9 mouse cellular contexts compared by ENCODE assay signal in genomic region chr11:115266400-115266778, GRCm38 (mm10). TPM values are rescaled to one million over a fixed set of nuclear protein-coding genes. Genes with fewer than 3 reads are reported as not detected.
DNase-seq lines count a peak whose midpoint lies in the region; ATAC-seq and TF ChIP-seq lines count a peak whose summit lies in the region.
"Had no signal": no experiment of that assay in that cellular context is flagged by ENCODE, and none has a peak within 500 bp of the region (broad histone marks: within the 10 kb centered on the region; RNA-seq: fewer than 3 reads in every experiment).

No protein-coding gene starts in this region.

- H3K36me3 ChIP-seq in heart, adult 2 months (ENCODE audit: control insufficient read depth, insufficient read depth, low read length) = no peaks in the 10 kb centered on the region
- no peaks in the 10 kb centered on the region for H3K36me3 ChIP-seq in ES-Bruce4 (ENCODE audit: control insufficient read depth, insufficient read depth, low read length, poor library complexity, severe bottlenecking)
- H3K36me3 ChIP-seq in forebrain, embryonic 10.5 days (replicated peaks) = peaks cover 21% of the 10 kb centered on the region
- H3K36me3 ChIP-seq in liver, embryonic 12.5 days = peaks cover 19% of the 10 kb centered on the region

- H3K27ac ChIP-seq in heart, adult 2 months = no peak overlapping the region
- H3K27ac ChIP-seq in ES-Bruce4 (ENCODE audit: insufficient read depth, low read length) = no peak overlapping the region
- H3K27ac ChIP-seq in forebrain, embryonic 10.5 days = no peak overlapping the region; the same call in 1 of the 2 replicates
- H3K27ac ChIP-seq in liver, embryonic 12.5 days = no peak overlapping the region

- peak overlapping the region; percentile 20; the same call in 1 of the 2 replicates for H3K4me3 ChIP-seq in heart, adult 2 months
- H3K4me3 ChIP-seq in ES-Bruce4 (ENCODE audit: low read depth, low read length) = peak overlapping the region; percentile 54
- peak overlapping the region; percentile 51 for H3K4me3 ChIP-seq in forebrain, embryonic 10.5 days
- peak overlapping the region; percentile 43 for H3K4me3 ChIP-seq in liver, embryonic 12.5 days

- no peak for TF ChIP-seq EP300 in heart, adult 2 months (IDR thresholded peaks at IDR 0.05; ENCODE audit: insufficient read depth, low read depth, low read length)
- no peak for TF ChIP-seq EP300 in ES-Bruce4 (IDR thresholded peaks at IDR 0.05; ENCODE audit: insufficient read depth, low read depth, low read length)

- 4% methylated on average over 22 of the region's 22 CpGs for WGBS in heart, adult 2 months
- WGBS in forebrain, embryonic 10.5 days = 2% methylated on average over 22 of the region's 22 CpGs
- WGBS in liver, embryonic 12.5 days (ENCODE audit: insufficient replicate concordance) = 6% methylated on average over 22 of the region's 22 CpGs

- no peak for ATAC-seq in liver, embryonic 12.5 days
- ATAC-seq in monocyte, adult 5-6 weeks (replicated peaks; ENCODE audit: insufficient number of reproducible peaks, low FRiP score, low TSS enrichment, poor library complexity, severe bottlenecking) = no peak

- H3K9ac ChIP-seq in heart, adult 2 months (ENCODE audit: low read depth, low read length) = no peak overlapping the region
- peak overlapping the region; percentile 67 for H3K9ac ChIP-seq in ES-Bruce4 (ENCODE audit: low read depth, poor library complexity, severe bottlenecking)
- no peak overlapping the region for H3K9ac ChIP-seq in liver, embryonic 12.5 days

- H3K4me1 ChIP-seq in heart, adult 2 months (ENCODE audit: control insufficient read depth, insufficient read depth, low read length) = no peaks in the 10 kb centered on the region; the same call in 1 of the 2 replicates
- no peaks in the 10 kb centered on the region for H3K4me1 ChIP-seq in ES-Bruce4 (ENCODE audit: control insufficient read depth, insufficient read depth, low read length)
- peaks cover 51% of the 10 kb centered on the region for H3K4me1 ChIP-seq in forebrain, embryonic 10.5 days
- H3K4me1 ChIP-seq in liver, embryonic 12.5 days = peaks cover 15% of the 10 kb centered on the region; the same call in 1 of the 2 replicates

- intact Hi-C loops in heart, adult 2 months (cut with DNase I) = no loop called here

- peak overlapping the region; percentile 62 for H3K4me2 ChIP-seq in liver, embryonic 12.5 days

- H3K9me3 ChIP-seq in ES-Bruce4 (replicated peaks; ENCODE audit: control insufficient read depth, insufficient read depth, low read length, poor library complexity, severe bottlenecking) = no peaks in the 10 kb centered on the region
- no peaks in the 10 kb centered on the region for H3K9me3 ChIP-seq in forebrain, embryonic 10.5 days
- H3K9me3 ChIP-seq in liver, embryonic 12.5 days (replicated peaks) = no peaks in the 10 kb centered on the region

- TF ChIP-seq POLR2A in heart, adult 2 months (IDR thresholded peaks at IDR 0.05; ENCODE audit: insufficient read depth, low read depth, low read length) = no peak
- no peak for TF ChIP-seq POLR2A in ES-Bruce4 (IDR thresholded peaks at IDR 0.05; ENCODE audit: insufficient read depth, low read length)

- DNase-seq in heart, adult 2 months = no peak
- no peak for DNase-seq in heart, adult 11 months
- peak; percentile 25 for DNase-seq in forebrain, embryonic 10.5 days (ENCODE audit: extremely low spot score, low spot score)
- DNase-seq in spleen, postnatal 14 days (ENCODE audit: low spot score in 2 of 2) = no peak
- no peak for DNase-seq in yolk sac, embryonic 10.5 days (ENCODE audit: low spot score)

- H3K79me2 ChIP-seq in heart, adult 2 months (replicated peaks; ENCODE audit: control insufficient read depth, insufficient read depth, low read length) = no peaks in the 10 kb centered on the region

- peaks cover 9% of the 10 kb centered on the region for H3K27me3 ChIP-seq in heart, adult 2 months (ENCODE audit: control insufficient read depth, insufficient read depth, low read length)
- H3K27me3 ChIP-seq in ES-Bruce4 (ENCODE audit: control insufficient read depth, insufficient read depth, low read length, poor library complexity, severe bottlenecking) = peaks cover 7% of the 10 kb centered on the region
- peaks cover 90% of the 10 kb centered on the region for H3K27me3 ChIP-seq in forebrain, embryonic 10.5 days (ENCODE audit: poor library complexity, severe bottlenecking)
- H3K27me3 ChIP-seq in liver, embryonic 12.5 days (replicated peaks) = peaks cover 83% of the 10 kb centered on the region

- TF ChIP-seq CTCF in heart, adult 2 months (IDR thresholded peaks at IDR 0.05) = no peak
- no peak for TF ChIP-seq CTCF in ES-Bruce4 (IDR thresholded peaks at IDR 0.05; ENCODE audit: low read depth, low read length)

RNA-seq across cellular contexts. Expression of gene Grin2c, which starts 0.7 kb away (rescaled TPM):
- total RNA-seq in heart, adult 2 months (2021) = under 1 TPM; 0.25 to 0.26 TPM
- polyA plus RNA-seq in heart, adult 2 months (2012; rRNA removed) = 1.6 and 2.0 TPM in 2 replicates
- polyA plus RNA-seq in ES-Bruce4 (2011; ENCODE audit: insufficient read depth, insufficient read length, low read depth, missing spikeins) = 0.13 TPM in 1 of 2 replicates, not detected in the other
- not detected in 2 replicates for polyA plus RNA-seq in forebrain, embryonic 10.5 days (2016; fragmentation: Nextera tagmentation; extraction: Ambion mirVana)
- 0.51 and 0.62 TPM in 2 replicates for polyA plus RNA-seq in liver, embryonic 12.5 days (2016; fragmentation: Nextera tagmentation; extraction: Ambion mirVana)
- total RNA-seq in monocyte, adult 5-6 weeks (2017) = not detected in 3 replicates
- polyA plus RNA-seq: C2C12 had no signal

RNA-seq across cellular contexts. Expression of gene Fdxr, which starts 10.5 kb away (rescaled TPM):
- total RNA-seq in heart, adult 2 months (2021) = 1 to 10 TPM; 7.1 to 8.8 TPM
- polyA plus RNA-seq in heart, adult 2 months (2012; rRNA removed) = 8.4 and 8.7 TPM in 2 replicates
- 11.6 and 12.8 TPM in 2 replicates for polyA plus RNA-seq in ES-Bruce4 (2011; ENCODE audit: insufficient read depth, insufficient read length, low read depth, missing spikeins)
- 16.3 and 17.5 TPM in 2 replicates for polyA plus RNA-seq in forebrain, embryonic 10.5 days (2016; fragmentation: Nextera tagmentation; extraction: Ambion mirVana)
- 17.1 and 17.8 TPM in 2 replicates for polyA plus RNA-seq in liver, embryonic 12.5 days (2016; fragmentation: Nextera tagmentation; extraction: Ambion mirVana)
- 8.4 to 14.8 TPM (median 11.7 TPM) in 3 replicates for total RNA-seq in monocyte, adult 5-6 weeks (2017)

RNA-seq across cellular contexts. Expression of gene Fads6, which starts 31.1 kb away (rescaled TPM):
- 1 to 10 TPM; 1.6 to 1.8 TPM for total RNA-seq in heart, adult 2 months (2021)
- 1.9 and 2.0 TPM in 2 replicates for polyA plus RNA-seq in heart, adult 2 months (2012; rRNA removed)
- polyA plus RNA-seq in ES-Bruce4 (2011; ENCODE audit: insufficient read depth, insufficient read length, low read depth, missing spikeins) = 6.7 and 7.1 TPM in 2 replicates
- 0.45 and 0.49 TPM in 2 replicates for polyA plus RNA-seq in forebrain, embryonic 10.5 days (2016; fragmentation: Nextera tagmentation; extraction: Ambion mirVana)
- polyA plus RNA-seq in liver, embryonic 12.5 days (2016; fragmentation: Nextera tagmentation; extraction: Ambion mirVana) = 2.2 and 2.4 TPM in 2 replicates
- 0.11 to 0.78 TPM (median 0.38 TPM) in 3 replicates for total RNA-seq in monocyte, adult 5-6 weeks (2017)

RNA-seq across cellular contexts. Expression of gene Otop2, which starts 40.6 kb away (rescaled TPM):
- not detected for total RNA-seq in heart, adult 2 months (2021)
- not detected in 2 replicates for polyA plus RNA-seq in heart, adult 2 months (2012; rRNA removed)
- not detected in 2 replicates for polyA plus RNA-seq in ES-Bruce4 (2011; ENCODE audit: insufficient read depth, insufficient read length, low read depth, missing spikeins)
- polyA plus RNA-seq in forebrain, embryonic 10.5 days (2016; fragmentation: Nextera tagmentation; extraction: Ambion mirVana) = 0.12 TPM in 1 of 2 replicates, not detected in the other
- polyA plus RNA-seq in liver, embryonic 12.5 days (2016; fragmentation: Nextera tagmentation; extraction: Ambion mirVana) = not detected in 2 replicates
- total RNA-seq in monocyte, adult 5-6 weeks (2017) = not detected in 3 replicates
- polyA plus RNA-seq: C2C12 had no signal

RNA-seq across cellular contexts. Expression of gene Ush1g, which starts 55.5 kb away (rescaled TPM):
- under 1 TPM in 1 of 2 experiments, not detected in 1; 0.07 TPM for total RNA-seq in heart, adult 2 months (2021)
- polyA plus RNA-seq in heart, adult 2 months (2012; rRNA removed) = 0.10 and 0.18 TPM in 2 replicates
- polyA plus RNA-seq in ES-Bruce4 (2011; ENCODE audit: insufficient read depth, insufficient read length, low read depth, missing spikeins) = 0.24 and 0.33 TPM in 2 replicates
- polyA plus RNA-seq in forebrain, embryonic 10.5 days (2016; fragmentation: Nextera tagmentation; extraction: Ambion mirVana) = 0.05 TPM in 1 of 2 replicates, not detected in the other
- 0.25 and 0.32 TPM in 2 replicates for polyA plus RNA-seq in liver, embryonic 12.5 days (2016; fragmentation: Nextera tagmentation; extraction: Ambion mirVana)
- not detected in 3 replicates for total RNA-seq in monocyte, adult 5-6 weeks (2017)
